Mouse (Mus musculus) fat pad, adult 2 months (tissue): ENCODE measurements around the gene Nemp1.

Experiments used
- DNase-seq: peaks from one replicate; pipeline ENCODE4 v3.0.0-alpha.2; 2011; ENCODE audit warnings: low read depth, low spot score; ENCODE audit errors: extremely low read depth

Gene Nemp1

GRCm38 (mm10) chr10:127666501-127667268 lies at the start of gene Nemp1:
Gene Nemp1, plus strand, starts transcription at chr10:127666901.
- no peak for DNase-seq

- no peak for DNase-seq
Observed at GRCm38 (mm10) chr10:127617294-127617693, 49.4 kb upstream of the Nemp1 start.

DNA sequence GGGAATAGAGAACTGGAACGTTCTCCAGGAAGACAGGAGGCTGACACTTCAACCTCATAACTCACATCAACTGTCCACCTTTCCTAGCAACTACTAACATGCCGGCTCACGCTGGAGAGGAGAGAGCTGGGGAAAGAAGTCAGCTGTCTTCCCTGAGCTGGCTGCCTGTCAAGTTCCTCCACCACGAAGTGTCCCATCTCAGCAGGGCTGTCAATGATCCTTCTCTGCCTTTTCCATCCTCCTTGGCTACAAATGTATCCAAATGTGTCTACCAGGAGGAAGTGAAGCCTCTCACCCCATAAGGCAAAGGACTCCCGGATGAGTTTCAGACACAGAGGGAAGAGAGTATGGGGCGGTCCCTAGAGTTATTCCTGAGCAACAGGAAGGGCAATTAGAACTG lies 48.5 kb upstream of the Nemp1 start:
- no peak for DNase-seq

DNA sequence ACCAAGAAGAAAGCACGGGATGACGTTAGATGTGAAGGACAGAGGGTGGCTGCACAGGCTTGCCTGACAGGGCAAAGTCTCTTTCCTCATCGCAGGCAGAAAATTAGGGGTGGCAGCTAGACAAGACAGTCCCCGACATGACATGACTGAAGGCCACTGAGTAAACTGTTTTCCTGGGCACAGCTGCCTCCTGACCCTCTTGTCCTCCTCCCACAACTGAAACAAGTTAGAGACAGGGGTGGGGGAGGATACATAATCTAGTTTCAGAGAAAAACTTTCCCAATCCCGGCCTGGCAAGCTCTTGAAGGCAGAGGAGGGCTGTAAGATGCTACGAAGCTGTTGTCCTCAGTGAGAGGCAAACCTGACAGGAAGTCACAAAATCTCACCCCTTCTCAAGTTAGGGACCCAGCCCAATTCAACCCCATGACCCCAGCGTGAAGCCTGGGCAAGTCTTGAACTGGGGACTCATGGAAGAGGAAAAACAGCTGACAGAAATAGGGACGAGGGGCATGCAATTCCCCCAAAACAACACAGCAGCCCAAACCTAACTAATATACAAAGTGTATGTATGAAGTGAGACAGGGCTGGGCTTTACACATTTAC lies 47.5 kb upstream of the Nemp1 start:
- DNase-seq = no peak

DNA sequence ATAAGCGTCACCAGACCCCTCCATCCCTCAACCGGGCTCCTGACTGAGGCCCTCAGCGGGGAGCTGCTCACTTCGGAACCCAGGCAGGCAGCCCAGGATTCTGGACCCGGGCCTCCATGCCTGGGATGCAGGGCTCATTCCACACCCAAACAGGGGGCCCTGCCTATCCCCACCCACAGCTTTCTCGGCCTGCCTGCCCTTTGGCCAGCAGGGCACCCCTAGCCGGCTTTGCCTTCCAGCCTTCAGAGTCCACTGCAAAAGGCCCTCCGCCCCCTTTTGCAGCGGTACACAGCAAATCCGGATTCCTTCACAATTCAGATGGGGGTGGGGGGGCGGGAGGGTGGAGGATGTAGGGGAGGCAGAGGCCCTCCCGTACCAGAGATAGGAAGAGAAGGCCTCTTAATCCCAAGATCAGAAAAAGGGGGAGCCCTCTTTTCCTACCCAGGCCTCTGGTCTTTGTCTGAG lies 46.7 kb upstream of the Nemp1 start:
- no peak for DNase-seq

DNA sequence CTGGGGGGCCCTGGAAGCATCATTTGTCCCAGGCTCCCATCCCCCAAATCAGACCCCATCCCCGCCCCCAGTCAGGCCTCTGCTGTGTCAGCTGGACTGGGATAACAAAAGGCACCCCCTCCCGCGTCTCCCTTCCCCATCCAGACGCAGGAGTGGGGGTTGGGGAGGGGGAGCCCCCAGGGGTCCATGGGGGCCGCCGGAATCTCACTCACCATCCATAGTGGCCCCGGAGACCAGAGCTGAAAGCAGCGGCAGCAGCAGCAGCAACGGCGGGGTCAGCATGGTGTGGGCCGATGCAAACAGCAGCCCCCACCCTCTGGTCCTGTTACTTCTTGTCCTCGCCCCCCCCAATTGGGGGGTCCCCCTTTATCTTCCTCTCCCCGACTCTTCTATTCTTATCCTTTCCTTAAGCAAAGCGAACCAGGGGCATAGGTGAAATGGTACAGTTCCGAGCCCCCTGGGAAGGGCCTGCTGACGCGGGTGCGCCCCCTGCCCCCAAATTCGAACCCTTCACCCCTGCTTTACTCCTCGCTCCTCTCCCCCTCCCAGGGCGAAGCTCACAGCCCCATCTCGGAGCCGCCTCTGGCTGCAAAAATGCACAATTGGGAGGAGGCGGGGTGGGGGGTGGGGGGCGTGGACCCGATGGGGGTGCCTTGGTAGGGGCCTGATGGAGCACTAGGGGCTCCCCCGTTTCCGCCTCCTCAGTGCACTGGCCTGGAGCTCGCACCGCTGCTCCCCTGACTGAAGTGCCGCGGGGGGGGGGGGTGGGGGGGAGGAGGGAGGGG lies 46.1 kb upstream of the Nemp1 start, which contains the start of gene Lrp1:
Gene Lrp1 (minus strand): TSS at position 743 of the 785 bp plus-strand sequence.
- no peak for DNase-seq

DNA sequence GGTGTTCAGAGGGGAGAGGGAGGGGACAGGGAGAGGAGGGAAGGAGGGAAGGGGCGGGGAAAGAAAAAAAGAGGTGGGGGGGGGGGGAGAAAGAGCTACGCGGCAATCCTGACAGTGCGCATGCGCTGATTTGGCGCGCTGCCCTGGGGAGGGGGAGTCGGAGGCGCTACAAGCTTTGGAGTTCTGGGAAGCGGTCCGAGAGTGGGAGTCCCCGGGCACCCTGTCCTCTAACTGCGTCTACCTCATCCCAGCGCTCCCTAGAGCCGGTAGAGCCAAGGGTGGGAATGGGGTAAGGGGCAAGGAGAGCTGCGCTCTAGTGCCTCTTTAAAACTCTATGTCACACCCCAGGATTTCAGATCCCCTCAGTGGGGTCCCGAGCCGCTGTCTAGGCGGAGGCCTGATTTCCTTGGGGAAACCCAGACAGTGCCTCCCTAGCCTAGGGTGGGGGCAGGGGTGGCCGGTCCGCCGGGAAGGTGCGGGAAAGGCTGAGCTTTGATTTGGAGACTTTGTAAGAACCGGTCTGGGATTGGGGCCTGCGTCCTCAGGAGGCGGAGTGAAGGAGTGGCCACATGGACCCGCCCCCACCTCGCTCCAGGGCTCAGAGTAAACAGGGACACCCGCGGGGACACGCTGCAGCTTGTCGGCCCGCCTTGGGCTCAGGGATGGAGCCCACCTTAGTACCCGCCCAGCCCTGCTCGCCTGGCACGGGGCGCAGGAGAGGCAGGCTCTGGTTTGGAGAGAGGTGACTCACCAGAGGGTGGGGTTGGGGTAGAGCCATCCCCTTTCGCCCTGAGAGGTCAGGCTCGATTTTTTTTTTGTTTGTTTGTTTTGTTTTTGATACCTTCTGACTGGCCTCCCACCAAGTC lies 45.3 kb upstream of the Nemp1 start:
- DNase-seq = no peak

DNA sequence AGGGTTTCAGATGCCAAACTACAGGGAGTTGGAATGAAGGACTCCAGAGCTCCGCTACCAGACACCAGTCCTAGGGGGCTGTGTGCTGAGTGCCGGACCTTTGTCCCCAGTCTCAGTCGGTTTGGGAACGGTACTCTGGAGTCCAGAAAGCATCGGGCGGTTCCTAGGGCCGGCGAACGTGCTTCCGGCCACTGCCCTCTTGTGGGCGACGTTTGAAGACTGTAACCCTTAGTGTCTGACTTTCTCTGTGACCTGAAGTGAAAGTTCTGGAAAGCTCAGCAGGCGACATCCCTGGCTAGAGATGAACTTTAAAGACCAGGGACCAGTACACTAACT lies 44.7 kb upstream of the Nemp1 start:
- no peak for DNase-seq

- DNase-seq = no peak
Observed at GRCm38 (mm10) chr10:127622661-127623060, 44.0 kb upstream of the Nemp1 start.

DNA sequence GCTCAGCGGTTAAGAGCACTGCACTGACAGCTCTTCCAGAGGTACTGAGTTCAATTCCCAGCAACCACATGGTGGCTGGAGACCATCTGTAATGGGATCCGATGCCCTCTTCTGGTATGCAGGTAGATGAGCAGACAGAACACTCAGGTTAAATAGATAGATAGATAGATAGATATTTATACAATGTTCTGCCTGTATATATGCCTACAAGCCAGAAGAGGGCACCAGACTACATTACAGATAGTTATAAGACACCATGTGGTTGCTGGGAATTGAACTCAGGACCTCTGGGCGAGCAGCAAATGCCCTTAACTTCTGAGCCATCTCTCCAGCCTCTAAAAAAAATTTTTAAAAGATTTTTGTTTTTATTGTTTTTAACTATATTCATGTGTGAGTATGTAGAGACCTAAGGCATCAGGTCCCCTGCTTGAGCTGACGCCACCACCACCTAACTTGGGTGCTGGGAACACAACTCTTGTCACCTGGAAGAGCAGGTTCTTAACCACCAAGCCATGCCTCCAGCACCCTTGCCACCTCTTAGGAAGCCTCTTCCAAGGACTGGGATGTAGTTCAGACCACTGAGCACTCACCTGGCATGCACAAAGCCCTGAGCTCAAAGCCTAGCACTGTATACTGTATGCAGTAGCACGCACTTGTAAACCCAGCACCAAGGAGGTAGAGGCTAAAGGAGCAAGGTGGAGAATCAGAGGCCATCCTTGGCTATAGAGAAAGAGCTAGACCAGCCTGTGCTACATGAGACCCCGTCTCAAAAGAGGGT lies 43.1 kb upstream of the Nemp1 start:
- DNase-seq = no peak

DNA sequence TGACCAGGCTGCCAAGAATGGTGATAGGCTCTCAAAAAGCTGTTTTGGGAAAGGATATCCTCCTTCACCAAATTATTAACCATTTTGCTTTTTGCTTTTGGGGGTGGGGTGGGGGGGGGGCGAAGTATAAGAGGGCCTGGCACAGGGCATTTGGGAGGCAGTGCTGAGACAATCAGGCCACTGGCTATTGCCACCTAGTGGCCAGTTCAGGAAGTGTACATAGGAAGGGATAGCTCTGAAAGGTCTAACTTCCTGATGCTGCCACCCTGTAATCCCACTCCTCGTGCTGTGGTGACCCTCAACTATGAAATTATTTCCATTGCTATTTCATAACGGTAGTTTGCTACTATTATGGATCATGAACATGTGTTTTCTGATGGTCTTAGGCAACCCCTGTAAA lies 40.3 kb upstream of the Nemp1 start:
- no peak for DNase-seq

GRCm38 (mm10) chr10:127631261-127632214 lies 35.2 kb upstream of the Nemp1 start:
- no peak for DNase-seq

GRCm38 (mm10) chr10:127632668-127633271 lies 33.9 kb upstream of the Nemp1 start:
- no peak for DNase-seq

- DNase-seq = no peak
Observed at GRCm38 (mm10) chr10:127640421-127640820, 26.3 kb upstream of the Nemp1 start.

DNA sequence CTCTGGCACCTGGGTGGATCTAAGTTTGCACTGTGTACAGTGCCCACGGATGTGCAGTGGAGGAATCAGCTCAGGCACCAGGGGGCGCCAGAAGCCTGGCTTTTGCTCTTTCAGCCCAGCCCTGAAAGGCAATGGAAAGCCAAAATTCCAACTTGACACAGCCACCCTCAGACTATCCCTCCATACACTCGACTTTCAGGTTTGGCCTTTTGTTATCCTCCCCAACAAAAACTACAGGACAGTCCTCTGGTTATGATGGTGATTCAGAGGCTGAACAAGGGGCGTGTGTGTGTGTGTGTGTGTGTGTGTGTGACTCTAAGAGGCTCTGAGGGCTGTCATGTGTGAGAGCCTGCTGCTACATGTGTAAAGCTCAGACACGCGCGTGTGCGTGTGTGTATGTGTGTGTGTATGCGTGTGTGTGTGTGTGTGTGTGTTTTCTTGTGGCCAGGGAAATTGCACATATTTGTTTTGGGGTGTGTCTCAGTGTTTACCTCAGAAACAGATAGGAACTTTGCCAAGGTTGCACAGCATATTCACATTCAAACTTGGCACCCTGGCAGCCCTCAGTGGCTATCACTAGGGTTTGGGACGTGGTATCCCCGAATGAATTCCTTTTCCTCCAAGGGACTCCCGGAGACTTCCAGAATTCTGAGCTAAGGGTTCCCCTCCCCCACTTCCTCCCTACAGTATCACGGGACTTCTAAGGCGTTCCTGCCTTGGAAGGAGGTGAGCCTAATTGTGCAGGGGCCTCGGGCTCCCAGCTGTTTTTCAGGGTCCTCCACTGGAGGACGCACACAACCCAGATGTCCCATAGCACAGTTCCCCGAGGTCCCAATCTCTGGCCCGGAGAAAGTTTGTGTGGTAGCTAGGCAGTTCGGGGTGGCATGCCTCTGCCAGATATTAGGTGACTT lies 24.6 kb upstream of the Nemp1 start:
- DNase-seq = no peak

DNA sequence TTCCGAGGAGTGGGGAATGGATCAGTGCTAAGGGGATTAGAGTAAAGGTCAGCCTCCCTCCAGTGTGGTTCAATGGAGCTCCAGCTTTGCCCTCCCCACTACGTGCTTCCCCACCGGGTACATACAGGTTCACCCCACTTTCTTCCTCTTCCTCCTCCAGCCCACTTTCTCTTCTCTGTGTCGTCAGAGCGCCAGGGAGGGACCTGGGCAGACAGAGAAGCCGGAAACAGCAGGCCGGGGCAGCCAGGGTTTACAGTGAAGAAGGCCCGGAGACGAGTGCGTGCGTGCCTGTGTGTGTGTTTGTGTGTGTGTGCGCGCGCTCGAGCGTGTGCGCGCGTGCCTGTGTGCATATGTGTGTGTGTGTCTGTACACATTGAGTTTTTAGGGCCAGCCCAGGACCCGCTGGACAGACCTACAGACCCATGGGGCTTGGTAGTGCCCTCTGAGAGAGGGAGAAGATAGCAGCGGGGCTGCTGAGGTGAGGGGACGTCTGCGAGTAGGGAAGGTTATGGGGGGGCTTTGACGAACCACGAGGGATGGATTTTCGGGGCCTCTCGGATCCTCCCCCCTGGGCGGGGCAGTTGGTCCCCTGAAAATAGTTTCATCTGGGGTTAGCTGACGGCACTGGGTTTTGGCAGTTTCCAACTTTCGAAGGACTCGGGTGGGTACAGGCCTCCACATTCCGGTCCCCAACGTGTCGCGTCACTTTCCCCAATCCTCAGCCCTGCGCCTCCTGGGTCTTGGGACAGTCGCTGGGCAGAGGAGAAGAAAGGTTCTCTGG lies 23.7 kb upstream of the Nemp1 start, which contains the start of gene Stat6:
Gene Stat6 (plus strand): TSS at position 215 of the 781 bp plus-strand sequence.
- DNase-seq = no peak
